Mouse (Mus musculus): ENCODE results near the gene Ttc34.

Gene Ttc34

DNA sequence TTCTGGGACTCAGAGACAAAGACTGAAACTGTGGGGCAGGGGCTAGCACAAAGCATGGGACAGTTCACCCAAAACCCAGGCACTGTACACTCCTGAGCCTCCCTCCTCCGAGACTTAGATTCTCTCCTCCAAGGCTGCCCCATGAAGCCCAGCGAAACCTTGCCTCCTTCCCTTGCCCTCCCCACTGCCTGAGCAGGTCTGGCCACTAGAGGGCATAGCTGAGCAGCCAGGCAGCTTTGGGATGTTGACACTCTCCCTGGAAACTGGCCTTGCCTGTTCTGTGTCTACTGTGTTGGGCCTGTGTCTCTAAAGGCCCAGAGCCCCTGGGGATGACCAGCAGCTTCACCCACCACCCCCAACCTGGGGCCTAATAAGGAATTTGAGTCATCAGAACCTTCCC, at the start of gene Ttc34:
TSS of gene Ttc34 (plus strand) at position 290 of the 400 bp plus-strand sequence.
- DNase-seq (ENCODE audit: low read depth, low spot score), result peak; percentile 72

DNA sequence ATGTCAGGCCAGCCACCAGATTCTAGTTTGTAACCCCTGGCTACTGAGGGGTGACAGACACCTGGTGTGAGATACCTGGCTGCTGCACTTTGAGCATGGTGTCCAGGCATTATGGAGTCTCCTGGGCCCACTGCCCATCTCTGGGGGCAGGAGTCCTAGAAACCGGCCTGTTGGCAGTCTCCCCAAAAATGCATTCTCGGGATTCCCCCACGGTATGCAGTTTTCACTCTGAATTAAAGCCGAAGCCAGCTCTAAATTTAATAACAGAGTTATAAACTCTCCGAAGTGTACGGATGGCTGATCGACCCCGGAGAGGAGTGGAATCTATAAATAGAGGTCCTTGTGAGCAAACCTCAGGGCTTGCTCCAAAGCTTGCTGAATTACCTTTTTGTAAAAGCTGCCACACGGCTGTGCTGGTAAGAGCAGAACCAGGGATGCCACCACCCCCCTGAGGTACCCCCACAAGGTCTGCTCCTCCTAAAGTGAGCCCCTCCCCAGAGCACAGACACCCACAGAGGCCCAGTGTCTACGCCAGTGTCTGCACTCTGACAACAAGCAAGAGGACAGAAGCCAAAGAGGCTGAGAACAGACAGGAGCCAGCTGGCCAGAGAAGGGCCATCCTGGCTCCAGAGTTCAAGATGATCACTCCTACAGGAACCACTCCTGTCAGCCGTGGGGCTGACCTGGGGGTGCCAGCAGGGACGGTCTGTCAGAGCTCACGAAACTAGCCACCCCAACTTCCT, 49.1 kb upstream of the Ttc34 start:
- no peak for DNase-seq (ENCODE audit: low read depth, low spot score)

DNA sequence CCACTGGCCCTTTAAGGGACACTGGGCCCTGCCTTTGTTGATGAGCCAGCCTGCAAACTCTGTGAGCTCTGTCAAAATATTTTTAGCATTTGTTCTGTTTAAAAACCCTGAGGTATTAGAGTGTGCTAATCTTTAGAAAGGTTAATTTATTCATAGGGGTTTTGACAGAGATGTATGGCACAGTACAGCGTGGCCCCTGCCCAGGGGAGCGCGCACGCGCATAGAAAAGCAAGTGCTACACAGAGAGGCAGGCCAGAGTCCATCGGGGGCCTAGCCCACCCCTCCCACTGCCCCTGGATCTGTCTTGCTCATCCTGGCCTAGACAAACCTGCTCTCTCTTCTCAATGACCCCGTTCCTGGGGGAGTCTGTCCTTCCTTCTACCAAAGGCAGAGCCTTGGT, 45.4 kb upstream of the Ttc34 start:
- no peak for DNase-seq (ENCODE audit: low read depth, low spot score)

DNA sequence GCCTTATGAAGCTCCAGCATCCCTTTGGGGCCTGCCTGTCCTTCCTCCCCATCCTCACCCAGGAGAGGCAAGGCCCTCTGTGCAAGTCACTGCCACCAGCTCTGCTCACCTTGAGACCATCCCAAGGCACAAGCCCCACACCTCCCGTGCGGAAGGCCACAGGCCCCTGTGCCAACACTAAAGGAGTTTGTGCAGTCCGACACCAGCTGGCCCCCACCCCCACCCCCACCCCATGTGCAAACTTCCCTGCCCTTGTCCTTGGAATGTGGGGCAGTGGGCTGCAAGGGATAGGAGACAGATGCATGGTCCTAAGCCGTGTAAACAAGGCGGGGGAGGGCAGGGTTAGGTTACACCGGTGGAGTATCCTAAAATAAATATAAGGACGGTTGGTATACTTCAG, 43.8 kb upstream of the Ttc34 start:
- DNase-seq (ENCODE audit: low read depth, low spot score), result no peak

DNA sequence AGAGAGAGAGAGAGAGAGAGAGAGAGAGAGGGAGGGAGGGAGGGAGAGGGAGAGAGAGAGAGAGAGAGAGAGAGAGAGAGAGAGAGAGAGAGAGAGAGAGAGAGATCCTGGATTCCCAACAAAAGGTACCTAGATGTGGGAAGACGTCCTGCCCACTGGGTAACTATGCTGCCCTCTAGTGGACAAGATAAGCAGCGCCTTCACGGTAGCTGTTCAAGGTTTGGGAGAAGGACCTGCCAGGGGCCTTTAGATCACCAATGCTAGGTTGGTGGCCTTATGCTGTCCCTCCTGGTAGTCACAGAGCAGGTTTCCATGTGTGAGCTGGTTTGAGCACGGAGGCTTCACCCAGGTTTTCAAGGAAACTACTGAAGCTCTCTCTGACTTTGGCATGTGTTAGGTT, 39.4 kb upstream of the Ttc34 start:
- DNase-seq (ENCODE audit: low read depth, low spot score), result peak; percentile 67

DNA sequence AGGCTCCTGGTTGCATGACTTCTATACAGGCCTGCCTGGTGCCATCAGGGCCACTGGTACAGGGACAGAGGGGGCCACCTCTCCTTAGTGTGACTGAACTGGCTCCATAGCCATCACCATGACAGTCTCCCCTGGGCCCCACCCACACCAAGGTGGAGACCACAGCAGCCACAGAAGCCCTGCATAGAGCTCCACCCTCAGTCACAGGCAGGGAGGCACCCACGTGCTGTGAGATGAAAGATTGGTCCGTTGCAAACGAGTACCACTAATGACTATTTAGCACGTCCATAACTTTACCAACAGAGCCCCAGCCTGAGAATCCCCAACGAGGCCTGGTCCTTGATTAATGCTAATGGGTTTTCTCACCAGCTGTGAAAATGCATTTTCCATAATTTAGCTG, 36.7 kb upstream of the Ttc34 start:
- DNase-seq (ENCODE audit: low read depth, low spot score), result no peak

DNA sequence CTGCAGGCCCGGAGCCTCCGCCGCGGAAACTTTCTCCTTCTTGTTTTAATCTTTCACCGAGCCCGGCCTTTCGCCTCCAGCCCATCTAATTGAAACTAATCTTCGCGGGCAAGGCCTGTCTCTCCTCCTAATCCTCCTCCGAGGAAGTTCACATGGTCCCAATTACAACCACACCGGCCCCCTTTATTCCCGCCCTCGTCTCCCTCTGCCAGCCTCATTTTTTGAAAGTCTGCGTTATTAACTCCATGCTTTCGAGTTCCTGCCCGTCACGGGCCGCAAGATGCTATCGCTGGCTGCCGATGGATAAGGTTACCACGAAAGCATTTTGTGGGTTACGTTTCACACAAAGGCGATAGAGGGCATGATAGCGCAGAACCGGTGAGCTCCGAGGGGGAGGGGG, 35.0 kb upstream of the Ttc34 start:
- DNase-seq (ENCODE audit: low read depth, low spot score), result no peak

DNA sequence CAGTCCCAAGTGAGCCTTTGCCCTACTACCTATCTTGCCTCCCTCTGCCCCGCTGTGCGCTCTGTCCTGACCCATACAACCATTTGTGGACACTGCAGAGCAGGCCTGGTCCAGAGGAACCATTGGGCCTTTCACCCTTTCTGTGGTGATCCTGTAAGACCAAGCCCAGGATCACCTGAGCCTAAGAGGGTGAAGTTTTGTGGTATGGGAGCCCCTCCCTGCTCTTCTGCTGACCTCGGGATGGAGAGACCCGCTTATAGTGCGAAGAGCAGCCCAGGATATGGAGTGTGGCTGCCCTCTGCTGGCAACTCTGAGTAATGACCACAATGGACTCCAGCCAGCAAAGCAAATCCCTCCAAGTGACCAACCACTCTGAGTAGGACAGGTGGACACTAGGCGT, 11.6 kb upstream of the Ttc34 start:
- DNase-seq (ENCODE audit: low read depth, low spot score), result peak; percentile 64

DNA sequence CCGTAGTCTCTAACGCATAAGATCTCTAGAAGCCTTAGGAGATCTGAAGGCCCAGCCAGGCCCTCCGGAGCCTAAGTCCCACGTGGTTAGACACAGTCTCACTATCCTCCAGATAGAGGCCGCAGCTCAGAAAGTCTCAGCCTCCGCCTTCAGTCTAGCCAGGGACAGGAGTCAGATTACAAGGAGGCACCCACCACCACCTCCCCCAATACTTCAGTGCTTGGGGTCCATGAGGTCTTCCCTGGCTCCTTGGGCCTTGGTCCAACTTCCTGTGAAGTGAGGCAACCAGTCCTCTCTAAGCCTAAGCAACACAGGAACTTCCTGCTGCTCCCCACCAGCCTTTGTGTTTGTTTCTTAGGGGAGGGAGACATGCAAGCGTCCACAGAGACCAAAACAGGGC, 11.0 kb upstream of the Ttc34 start:
- DNase-seq (ENCODE audit: low read depth, low spot score), result no peak

DNA sequence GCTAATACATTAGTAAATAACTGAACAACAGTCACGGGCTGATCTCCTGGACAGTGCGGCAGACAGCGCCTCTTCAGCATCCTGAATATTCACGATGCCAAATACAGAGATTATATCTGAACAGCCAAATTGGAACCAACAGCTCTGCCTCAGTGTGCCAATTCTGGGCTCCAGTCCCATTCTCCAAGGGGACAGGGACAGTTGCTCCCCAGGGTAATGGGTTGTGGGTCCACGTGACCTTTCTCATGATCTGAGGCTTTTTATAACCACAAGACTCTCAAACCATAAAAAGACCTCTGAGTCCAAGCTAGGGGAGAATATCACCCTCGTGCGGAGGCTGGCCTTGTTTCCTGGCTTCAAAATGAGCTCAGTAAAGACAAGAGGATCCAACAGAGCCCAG, 10.1 kb upstream of the Ttc34 start:
- no peak for DNase-seq (ENCODE audit: low read depth, low spot score)

DNA sequence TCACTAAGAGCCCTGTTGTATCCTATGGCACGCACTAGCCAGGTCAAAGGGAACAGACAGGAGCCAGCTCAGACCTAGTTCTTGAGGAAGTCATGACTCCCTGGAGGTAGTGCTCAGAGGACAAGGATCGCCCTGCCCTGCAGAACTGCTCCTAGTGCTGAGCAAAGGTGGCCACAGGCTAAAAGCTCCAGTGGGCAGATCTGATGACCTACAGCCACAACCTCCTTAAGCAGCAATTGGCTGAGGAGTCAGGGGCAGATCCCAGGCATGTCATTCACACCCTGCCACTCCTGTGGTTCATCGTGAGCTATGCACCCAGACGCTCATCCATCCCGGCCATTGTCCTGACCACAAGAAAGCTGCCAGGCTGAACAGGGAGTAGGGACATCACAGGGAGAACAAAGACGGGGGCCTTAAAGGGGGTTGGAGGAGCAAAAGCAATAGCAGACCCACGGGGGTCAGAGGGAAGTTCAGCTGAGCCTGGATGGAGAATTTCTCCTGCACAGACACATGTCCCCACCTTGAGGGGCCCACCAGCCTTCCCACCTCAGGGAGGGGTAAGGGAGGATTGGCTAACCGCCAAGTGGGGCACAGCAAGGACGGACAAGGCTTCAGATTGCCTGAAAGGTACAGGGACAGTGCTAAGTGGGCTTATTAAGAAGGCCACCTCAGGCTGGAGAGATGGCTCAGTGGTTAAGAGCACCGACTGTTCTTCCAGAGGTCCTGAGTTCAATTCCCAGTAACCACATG, 9.2 kb upstream of the Ttc34 start:
- no peak for DNase-seq (ENCODE audit: low read depth, low spot score)

DNA sequence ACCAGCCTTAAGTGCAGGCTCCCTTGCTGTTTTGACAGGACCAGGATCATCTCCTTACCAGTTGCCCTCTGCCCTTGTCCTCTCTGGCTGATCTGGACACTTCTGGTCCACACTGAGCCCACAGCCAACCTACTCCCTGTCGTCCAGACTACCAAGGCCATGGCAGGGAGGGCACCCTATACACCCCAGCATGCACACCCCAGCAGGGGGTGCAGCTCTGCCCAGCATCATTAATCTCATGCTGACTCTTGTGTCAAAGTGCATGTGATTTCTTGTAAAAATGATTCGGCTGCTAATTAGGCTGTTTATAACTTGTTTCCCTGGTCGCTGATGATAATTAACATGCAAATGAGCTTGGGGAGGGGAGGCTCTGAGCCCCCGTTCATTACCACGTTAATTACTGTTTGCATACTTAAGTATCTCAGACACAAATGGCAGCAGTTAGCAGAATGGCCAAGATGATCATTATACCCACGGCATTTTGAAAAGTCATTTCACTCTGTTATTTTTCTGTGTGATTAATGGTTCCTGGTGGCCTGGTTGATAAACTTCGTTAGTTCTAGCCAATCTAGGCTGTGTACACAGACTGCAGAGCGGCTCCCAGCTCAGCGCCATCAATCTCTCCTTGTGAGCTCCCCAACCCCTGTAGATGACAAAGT, 5.2 kb upstream of the Ttc34 start:
- no peak for DNase-seq (ENCODE audit: low read depth, low spot score)

DNA sequence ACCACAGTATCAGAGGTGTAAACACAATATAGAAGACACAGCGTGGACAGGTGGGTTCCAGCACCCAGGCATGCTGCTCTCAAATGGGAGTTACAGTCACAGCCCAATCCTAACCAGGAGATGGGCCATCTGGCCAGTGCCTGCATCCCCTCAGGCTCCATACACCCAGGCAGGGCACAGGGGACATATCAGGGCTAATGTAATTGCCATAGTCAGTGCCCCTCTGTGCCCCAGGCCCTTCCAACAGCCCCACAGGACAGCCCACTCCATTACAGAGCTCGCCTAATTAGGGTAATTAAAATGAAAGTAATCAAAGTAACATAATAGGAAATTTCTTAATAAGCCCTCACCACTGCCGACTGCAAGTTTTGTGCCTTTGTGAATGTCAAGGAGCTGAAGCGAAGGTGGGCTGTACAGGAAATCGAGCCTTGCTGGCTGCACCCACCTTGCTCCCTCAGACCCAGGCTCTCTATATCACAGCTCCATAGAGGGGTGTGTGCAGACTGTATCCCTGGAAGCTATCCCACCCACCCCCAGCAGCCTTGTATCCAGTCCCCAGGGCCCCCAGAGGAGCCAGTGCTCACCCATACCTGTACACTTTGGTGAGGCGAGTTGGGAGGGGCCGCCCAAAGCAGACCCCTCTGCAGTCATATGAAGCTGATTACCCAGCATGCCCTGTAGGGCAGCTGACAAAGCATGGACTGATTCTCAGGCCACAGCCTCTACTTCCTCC, 910 bp upstream of the Ttc34 start:
- no peak for DNase-seq (ENCODE audit: low read depth, low spot score)

DNA sequence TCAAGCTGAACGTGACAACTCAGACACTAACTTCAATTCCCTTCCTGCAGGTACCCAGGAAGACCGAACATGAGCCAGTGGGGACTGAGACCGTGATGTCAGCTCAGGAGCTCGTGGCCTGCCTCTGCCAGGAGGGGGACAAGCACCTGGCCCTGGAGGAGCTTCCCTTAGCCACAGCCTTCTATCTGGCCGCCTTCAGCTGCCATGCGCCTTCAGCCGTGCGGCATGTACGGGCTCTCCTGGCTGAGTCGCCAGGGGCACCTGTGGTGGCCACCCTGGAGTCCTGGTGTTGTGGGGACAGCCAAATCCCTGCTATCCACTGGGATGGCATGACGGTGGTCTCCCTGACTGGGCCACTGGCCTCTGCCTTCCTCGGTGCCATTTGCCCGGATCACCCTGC, 1.5 kb downstream of the Ttc34 start:
- DNase-seq (ENCODE audit: low read depth, low spot score), result no peak

DNA sequence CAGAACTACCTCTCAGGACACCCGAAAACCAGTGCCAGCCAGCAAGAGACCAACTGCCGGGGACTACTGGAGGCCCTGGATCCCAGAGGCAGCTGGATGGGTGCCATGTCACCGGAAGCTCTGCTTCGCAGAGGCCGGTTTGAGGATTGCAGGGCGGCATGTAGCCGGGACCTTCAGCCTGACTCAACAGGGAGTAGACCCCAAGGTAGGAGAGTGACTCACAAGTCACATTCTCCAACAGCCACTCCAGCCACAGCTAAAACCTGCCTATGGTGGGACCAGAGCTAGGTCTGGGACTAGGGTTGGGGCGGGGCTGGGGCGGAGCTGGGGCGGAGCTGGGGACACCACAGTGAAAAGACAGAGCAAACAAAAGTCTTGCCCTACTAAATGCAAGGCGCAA, 2.1 kb downstream of the Ttc34 start:
- DNase-seq (ENCODE audit: low read depth, low spot score), result no peak

DNA sequence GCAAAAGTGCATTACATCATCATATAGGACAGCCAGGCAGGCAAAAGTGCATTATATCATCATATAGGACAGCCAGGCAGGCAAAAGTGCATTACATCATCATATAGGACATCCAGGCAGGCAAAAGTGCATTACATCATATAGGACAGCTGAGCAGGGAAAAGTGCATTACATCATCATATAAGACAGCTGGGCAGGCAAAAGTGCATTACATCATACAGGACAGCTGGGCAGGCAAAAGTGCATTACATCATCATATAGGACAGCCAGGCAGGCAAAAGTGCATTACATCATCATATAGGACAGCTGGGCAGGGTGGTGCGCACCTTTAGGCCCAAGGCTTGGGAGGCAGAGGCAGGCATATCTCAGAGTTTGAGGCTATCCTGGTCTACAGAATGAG, 15.4 kb downstream of the Ttc34 start:
- no peak for DNase-seq (ENCODE audit: low read depth, low spot score)

DNA sequence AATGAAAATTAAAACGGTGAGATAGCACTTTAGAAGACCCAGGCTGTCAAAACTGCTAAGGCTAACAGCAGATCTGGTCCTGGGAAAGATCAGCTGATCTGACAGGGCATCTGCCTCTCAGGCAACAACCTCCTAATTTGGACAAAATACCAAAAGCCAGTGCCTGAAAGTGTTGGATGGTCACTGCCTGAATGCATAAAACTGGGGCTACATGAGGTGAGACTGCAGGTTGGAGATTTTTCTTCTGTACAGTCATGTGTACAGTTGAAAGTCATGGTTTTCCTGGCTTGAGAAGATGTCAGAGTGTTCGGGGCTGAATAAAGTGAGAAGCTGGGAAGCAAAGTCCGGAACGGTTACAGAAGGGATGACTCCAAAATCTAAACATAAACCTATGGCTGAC, 16.6 kb downstream of the Ttc34 start:
- no peak for DNase-seq (ENCODE audit: low read depth, low spot score)

DNA sequence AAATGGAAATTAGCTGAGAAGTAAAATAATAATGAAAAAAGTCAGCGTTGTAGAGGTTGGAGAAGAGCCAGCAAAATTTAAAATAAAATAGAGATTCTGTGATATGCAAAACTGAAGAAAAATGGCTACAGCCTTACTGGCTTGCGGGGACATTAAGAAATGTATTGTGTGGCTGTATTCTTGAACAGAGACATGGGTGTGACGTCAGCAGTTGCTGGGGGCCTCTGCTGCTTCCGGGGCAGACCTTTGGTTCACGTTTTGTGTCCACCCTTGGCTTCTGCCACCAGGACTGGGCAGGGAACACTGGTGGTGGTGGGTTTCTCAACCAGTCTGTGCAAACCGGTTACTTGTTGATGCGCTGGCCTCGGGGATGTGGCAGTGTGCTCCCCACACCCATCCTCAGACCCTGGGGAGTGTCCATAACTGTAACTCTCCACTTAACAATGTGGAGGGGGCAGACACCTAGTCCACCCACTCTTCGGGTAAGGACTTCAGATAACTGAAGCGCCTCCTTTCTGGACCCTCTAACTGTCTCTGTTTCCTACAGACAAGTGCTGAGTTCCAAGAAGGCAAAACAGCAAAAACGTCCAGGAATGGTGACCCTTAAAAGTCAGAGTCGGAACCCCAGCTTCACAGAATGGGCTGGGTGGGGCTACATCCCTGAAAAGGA, 17.6 kb downstream of the Ttc34 start:
- DNase-seq (ENCODE audit: low read depth, low spot score), result peak; percentile 62

DNA sequence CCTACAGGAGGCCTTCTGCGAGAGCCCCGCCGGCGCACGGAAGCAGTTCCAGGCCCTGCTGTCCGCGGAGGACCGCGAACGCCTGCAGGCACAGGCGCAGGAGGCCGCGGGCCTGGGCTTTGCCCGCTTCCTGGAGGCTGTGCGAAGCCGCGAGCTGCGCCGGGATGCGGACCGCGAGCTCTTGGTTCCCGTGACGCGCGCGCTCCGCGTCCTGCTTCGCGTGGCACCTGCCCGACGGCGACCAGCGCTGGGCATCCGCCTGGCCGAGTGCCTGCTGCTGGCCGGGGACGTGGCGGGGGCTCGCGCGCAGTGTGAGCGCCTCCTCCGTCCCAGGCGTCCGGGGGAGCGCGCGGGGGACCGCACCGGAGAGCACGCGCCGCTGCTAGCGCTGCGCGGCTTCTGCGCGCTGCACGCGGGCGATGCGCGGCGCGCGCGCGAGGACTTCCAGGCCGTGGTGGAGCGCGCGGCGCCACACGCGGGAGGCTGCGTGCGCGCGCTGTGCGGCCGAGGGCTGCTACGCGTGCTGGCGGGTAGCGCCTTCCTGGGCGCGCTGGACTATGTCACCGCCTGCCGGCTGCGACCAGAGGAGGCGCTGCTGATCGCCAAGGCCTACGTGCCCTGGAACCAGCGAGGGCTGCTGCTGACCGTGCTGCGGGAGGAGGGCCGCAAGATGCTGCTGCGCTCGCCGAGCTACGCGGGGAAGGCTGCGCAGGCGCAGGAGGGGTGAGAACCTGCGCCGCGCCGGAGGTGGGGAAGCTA, 18.6 kb downstream of the Ttc34 start:
- DNase-seq (ENCODE audit: low read depth, low spot score), result peak; percentile 68

DNA sequence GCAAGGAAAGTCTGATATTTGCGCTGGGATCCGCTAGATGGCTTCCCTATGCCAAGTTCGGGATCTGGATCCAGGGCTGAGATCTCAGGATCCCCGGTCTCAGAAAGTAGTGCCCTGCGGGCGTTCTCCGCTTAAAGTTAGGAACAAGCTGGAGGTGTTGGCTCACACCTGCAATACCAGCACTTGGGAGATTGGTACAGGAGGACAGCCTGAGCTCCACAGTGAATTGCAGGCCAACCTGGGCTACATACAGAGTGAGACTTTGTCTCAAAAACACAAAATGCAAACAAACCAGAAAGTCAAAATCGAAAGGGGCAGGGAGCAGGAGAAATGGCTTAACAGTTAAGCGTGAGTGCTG, 19.2 kb downstream of the Ttc34 start:
- no peak for DNase-seq (ENCODE audit: low read depth, low spot score)

DNA sequence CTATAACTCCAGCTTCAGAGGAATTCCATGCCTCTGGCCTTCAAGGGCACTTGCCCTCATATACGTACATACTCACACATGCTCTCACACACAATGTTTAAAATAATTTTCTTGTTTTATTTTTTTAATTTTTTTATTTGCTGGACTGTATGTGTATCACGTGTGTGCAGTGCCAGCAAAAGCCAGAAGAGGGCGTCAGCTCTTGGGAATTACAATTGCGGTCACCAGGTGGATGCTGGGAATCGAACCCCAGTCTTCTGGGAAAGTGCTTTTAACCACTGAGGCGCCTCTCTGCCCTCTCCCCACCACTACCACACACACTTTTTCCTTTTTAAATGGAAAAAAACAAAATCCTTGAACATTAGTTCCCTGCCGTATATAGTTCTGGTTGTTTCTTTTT, 19.6 kb downstream of the Ttc34 start:
- DNase-seq (ENCODE audit: low read depth, low spot score), result no peak

All from CD4-positive, CD25-positive, alpha-beta regulatory T cell, adult 2 months (primary cell).